Mouse (Mus musculus) hindbrain, embryonic 14.5 days (tissue): ENCODE results near the gene Slamf6. TPM values are rescaled to one million over a fixed set of nuclear protein-coding genes. Genes with fewer than 3 reads are reported as not detected.
"Not testable (repeated sequence)": the region's sequence is repeated elsewhere in the genome, so short reads cannot be mapped to it uniquely, and the experiment has no call there.

ENCODE experiments used
- ATAC-seq: fragments of 200-750 bp; cut with Nextera tagmentation; 2 replicates; pipeline ENCODE4 v1.8.0; 2017; ENCODE audit warnings: moderate number of reproducible peaks, mild to moderate bottlenecking, moderate TSS enrichment, moderate library complexity; ENCODE audit not compliant: low FRiP score
- DNase-seq: peaks from one replicate; pipeline ENCODE4 v3.0.0-alpha.2; 2015; ENCODE audit warnings: low spot score
- H3K27ac ChIP-seq: fragments of 300-500 bp; sonication (generic); 2 replicates; pipeline ENCODE4 v1.5.1; 2014; ENCODE audit warnings: mild to moderate bottlenecking, moderate library complexity
- H3K27me3 ChIP-seq: fragments of 300-500 bp; sonication (generic); 2 replicates; pipeline ENCODE4 v1.6.1; 2014; ENCODE audit warnings: mild to moderate bottlenecking, low read length, mixed read lengths; ENCODE audit not compliant: control insufficient read depth, insufficient read depth
- H3K36me3 ChIP-seq: fragments of 300-500 bp; sonication (generic); replicated peaks from 2 replicates; pipeline ENCODE4 v1.6.1; 2014; ENCODE audit not compliant: control insufficient read depth, insufficient read depth
- H3K4me1 ChIP-seq: fragments of 300-500 bp; sonication (generic); replicated peaks from 2 replicates; pipeline ENCODE4 v1.6.1; 2014; ENCODE audit warnings: antibody characterized with exemption, low read length, mixed read lengths; ENCODE audit not compliant: control insufficient read depth, insufficient read depth
- H3K4me2 ChIP-seq: fragments of 300-500 bp; sonication (generic); replicated peaks from 2 replicates; pipeline ENCODE4 v1.6.1; 2014; ENCODE audit warnings: mild to moderate bottlenecking, moderate library complexity
- H3K4me3 ChIP-seq: fragments of 300-500 bp; sonication (generic); replicated peaks from 2 replicates; pipeline ENCODE4 v1.5.1; 2014; ENCODE audit warnings: mild to moderate bottlenecking, low read length
- H3K9ac ChIP-seq: fragments of 300-500 bp; sonication (generic); 2 replicates; pipeline ENCODE4 v1.6.1; 2014
- H3K9me3 ChIP-seq: fragments of 300-500 bp; sonication (generic); 2 replicates; pipeline ENCODE4 v1.6.1; 2016; ENCODE audit warnings: low read length; ENCODE audit not compliant: control insufficient read depth
- WGBS: fragments of 180-500 bp; shearing (Covaris S2); extraction: QIAGEN DNeasy Blood & Tissue Kit; methylation state at CpG from one replicate; pipeline ENCODE4 v1.1.7; 2014; 5-methylcytosine and 5-hydroxymethylcytosine counted together
- polyA plus RNA-seq: library from polyadenylated mRNA; unstranded; fragments of >200 nt; fragmentation: Nextera tagmentation; extraction: Ambion mirVana; gene quantifications from 2 replicates; pipeline ENCODE4 v1.2.1, GENCODE M21; 2014

Slamf6 gene
- polyA plus RNA-seq, 1 experiment from 2014 or later = 0.33 TPM

GRCm38 (mm10) chr1:171974361-171974760 is 57.0 kb downstream of the Slamf6 start:
- H3K27me3 ChIP-seq, H3K4me3 ChIP-seq, H3K9ac ChIP-seq, H3K36me3 ChIP-seq, H3K27ac ChIP-seq, H3K4me2 ChIP-seq, H3K4me1 ChIP-seq, ATAC-seq, DNase-seq, H3K9me3 ChIP-seq: not testable (repeated sequence)
- WGBS = 98% methylated on average over 2 of the region's 2 CpGs

GRCm38 (mm10) chr1:171975377-171975776 is 58.1 kb downstream of the Slamf6 start:
- Histone ChIP-seq H3K4me2 (no peak overlapping the region), H3K9me3 (0 out of 2 replicates have a peak, but pooled peaks cover 4% of the 10 kb centered on the region), H3K4me1 (peaks cover 7% of the 10 kb centered on the region; the same call in 1 of the 2 replicates), H3K36me3 (no peaks in the 10 kb centered on the region), H3K27me3 (no peaks in the 10 kb centered on the region), H3K27ac (no peak overlapping the region), H3K9ac (no peak overlapping the region), H3K4me3 (no peak overlapping the region)
- WGBS = 90% methylated on average over 9 of the region's 9 CpGs
- ATAC-seq (no peak), DNase-seq (no peak)

- no peak for ATAC-seq
- Histone ChIP-seq H3K4me3 (no peak overlapping the region), H3K4me2 (no peak overlapping the region), H3K4me1 (peaks cover 6% of the 10 kb centered on the region; the same call in 1 of the 2 replicates), H3K9me3 (0 out of 2 replicates have a peak, but pooled peaks cover 4% of the 10 kb centered on the region), H3K27me3 (no peaks in the 10 kb centered on the region), H3K36me3 (no peaks in the 10 kb centered on the region), H3K9ac (no peak overlapping the region), H3K27ac (no peak overlapping the region)
- WGBS = 78% methylated on average over 4 of the region's 4 CpGs
- DNase-seq = no peak
These were observed 58.5 kb downstream of the Slamf6 start for GRCm38 (mm10) chr1:171975831-171976230.

GRCm38 (mm10) chr1:171976826-171977539 is 59.7 kb downstream of the Slamf6 start:
- Histone ChIP-seq H3K4me3 (no peak overlapping the region), H3K36me3 (no peaks in the 10 kb centered on the region), H3K27ac (no peak overlapping the region), H3K9me3 (0 out of 2 replicates have a peak, but pooled peaks cover 4% of the 10 kb centered on the region), H3K27me3 (no peaks in the 10 kb centered on the region), H3K4me2 (no peak overlapping the region), H3K9ac (no peak overlapping the region), H3K4me1 (no peaks in the 10 kb centered on the region)
- 89% methylated on average over 14 of the region's 14 CpGs for WGBS
- ATAC-seq (no peak), DNase-seq (no peak)

GRCm38 (mm10) chr1:171977891-171978290 is 60.6 kb downstream of the Slamf6 start:
- no peak overlapping the region for H3K27ac ChIP-seq
- 0 out of 2 replicates have a peak, but pooled peaks cover 4% of the 10 kb centered on the region for H3K9me3 ChIP-seq
- H3K27me3 ChIP-seq = no peaks in the 10 kb centered on the region
- no peak overlapping the region for H3K4me3 ChIP-seq
- H3K4me1 ChIP-seq = no peaks in the 10 kb centered on the region
- H3K9ac ChIP-seq = no peak overlapping the region
- no peaks in the 10 kb centered on the region for H3K36me3 ChIP-seq
- ATAC-seq = no peak
- H3K4me2 ChIP-seq = no peak overlapping the region
- no peak for DNase-seq
- 95% methylated on average over 2 of the region's 2 CpGs for WGBS

GRCm38 (mm10) chr1:171979969-171980730 is 62.8 kb downstream of the Slamf6 start:
- Histone ChIP-seq H3K4me3 (no peak overlapping the region), H3K27ac (no peak overlapping the region), H3K36me3 (no peaks in the 10 kb centered on the region), H3K4me2 (no peak overlapping the region), H3K9me3 (no peaks in the 10 kb centered on the region), H3K27me3 (no peaks in the 10 kb centered on the region), H3K9ac (no peak overlapping the region), H3K4me1 (no peaks in the 10 kb centered on the region)
- peak; percentile 66; the same call in 1 of the 2 replicates for ATAC-seq
- no peak for DNase-seq
- 68% methylated on average over 13 of the region's 13 CpGs for WGBS

GRCm38 (mm10) chr1:171982170-171982569 is 64.9 kb downstream of the Slamf6 start:
- Histone ChIP-seq H3K4me3 (no peak overlapping the region), H3K4me1 (no peaks in the 10 kb centered on the region), H3K9me3 (0 out of 2 replicates have a peak, but pooled peaks cover 5% of the 10 kb centered on the region), H3K27ac (no peak overlapping the region), H3K36me3 (no peaks in the 10 kb centered on the region), H3K4me2 (no peak overlapping the region), H3K27me3 (no peaks in the 10 kb centered on the region), H3K9ac (no peak overlapping the region)
- ATAC-seq (no peak), DNase-seq (no peak)
- WGBS = 68% methylated on average over 5 of the region's 5 CpGs

GRCm38 (mm10) chr1:171982740-171983139 is 65.4 kb downstream of the Slamf6 start:
- ATAC-seq = no peak
- Histone ChIP-seq H3K4me3 (no peak overlapping the region), H3K36me3 (no peaks in the 10 kb centered on the region), H3K4me2 (no peak overlapping the region), H3K9ac (no peak overlapping the region), H3K27me3 (no peaks in the 10 kb centered on the region), H3K9me3 (0 out of 2 replicates have a peak, but pooled peaks cover 5% of the 10 kb centered on the region), H3K27ac (no peak overlapping the region), H3K4me1 (no peaks in the 10 kb centered on the region)
- no peak for DNase-seq
- WGBS = 83% methylated on average over 4 of the region's 4 CpGs

GRCm38 (mm10) chr1:171983372-171984001 is 66.2 kb downstream of the Slamf6 start:
- Histone ChIP-seq H3K4me3 (no peak overlapping the region), H3K4me1 (no peaks in the 10 kb centered on the region), H3K4me2 (no peak overlapping the region), H3K27me3 (no peaks in the 10 kb centered on the region), H3K36me3 (no peaks in the 10 kb centered on the region), H3K9me3 (peaks cover 8% of the 10 kb centered on the region; the same call in 1 of the 2 replicates), H3K9ac (no peak overlapping the region), H3K27ac (no peak overlapping the region)
- no peak for DNase-seq
- ATAC-seq = no peak
- 76% methylated on average over 3 of the region's 3 CpGs for WGBS
